Mouse (Mus musculus): ENCODE data around the gene Dock2. TPM values are rescaled to one million over a fixed set of nuclear protein-coding genes. Genes with fewer than 3 reads are reported as not detected.

Gene Dock2
- total RNA-seq, 2 experiments from 2014 or later = 3.5 to 3.7 TPM

GRCm38 (mm10) chr11:34703851-34704250 lies 79.8 kb downstream of the Dock2 start:
- DNase-seq (ENCODE audit: low spot score in 2 of 2) = peak in 1 of 2 experiments; percentile 18
- intact Hi-C loops (cut with DNase I) = loop anchor here (2.0 kb wide), 1 partner anchor 389 kb away; the partner anchor contains the start of gene Fam196b

GRCm38 (mm10) chr11:34681790-34682189 lies 101.9 kb downstream of the Dock2 start:
- intact Hi-C loops (cut with DNase I) = no loop called here
- no peak for DNase-seq (ENCODE audit: low spot score in 2 of 2)

GRCm38 (mm10) chr11:34544631-34545030 lies 239.1 kb downstream of the Dock2 start:
- no peak for DNase-seq (ENCODE audit: low spot score in 2 of 2)
- intact Hi-C loops (cut with DNase I) = no loop called here

- DNase-seq (ENCODE audit: low spot score in 2 of 2) = no peak
- intact Hi-C loops (cut with DNase I) = no loop called here
Measured at GRCm38 (mm10) chr11:34532131-34532530, 251.6 kb downstream of the Dock2 start.

GRCm38 (mm10) chr11:34530971-34531370 lies 252.7 kb downstream of the Dock2 start:
- no peak for DNase-seq (ENCODE audit: low spot score in 2 of 2)
- intact Hi-C loops (cut with DNase I) = no loop called here

- no peak for DNase-seq (ENCODE audit: low spot score in 2 of 2)
- intact Hi-C loops (cut with DNase I) = no loop called here
Measured at GRCm38 (mm10) chr11:34528006-34528405, 255.7 kb downstream of the Dock2 start.

- intact Hi-C loops (cut with DNase I) = no loop called here
- DNase-seq (ENCODE audit: low spot score in 2 of 2) = no peak
Measured at GRCm38 (mm10) chr11:34527238-34527637, 256.5 kb downstream of the Dock2 start.

- DNase-seq (ENCODE audit: low spot score in 2 of 2) = no peak
- intact Hi-C loops (cut with DNase I) = no loop called here
Measured at GRCm38 (mm10) chr11:34525096-34525891, 258.4 kb downstream of the Dock2 start.

- DNase-seq (ENCODE audit: low spot score in 2 of 2) = no peak
- intact Hi-C loops (cut with DNase I) = no loop called here
Measured at GRCm38 (mm10) chr11:34524586-34524985, 259.1 kb downstream of the Dock2 start.

GRCm38 (mm10) chr11:34518566-34518965 lies 265.1 kb downstream of the Dock2 start:
- no peak for DNase-seq (ENCODE audit: low spot score in 2 of 2)
- intact Hi-C loops (cut with DNase I) = no loop called here

- no peak for DNase-seq (ENCODE audit: low spot score in 2 of 2)
- intact Hi-C loops (cut with DNase I) = no loop called here
Measured at GRCm38 (mm10) chr11:34516971-34517370, 266.7 kb downstream of the Dock2 start.

- DNase-seq (ENCODE audit: low spot score in 2 of 2) = no peak
- intact Hi-C loops (cut with DNase I) = no loop called here
Measured at GRCm38 (mm10) chr11:34515301-34515700, 268.4 kb downstream of the Dock2 start.

- no peak for DNase-seq (ENCODE audit: low spot score in 2 of 2)
- intact Hi-C loops (cut with DNase I) = no loop called here
Measured at GRCm38 (mm10) chr11:34506390-34506789, 277.3 kb downstream of the Dock2 start.

- intact Hi-C loops (cut with DNase I) = no loop called here
- DNase-seq (ENCODE audit: low spot score in 2 of 2) = no peak
Measured at GRCm38 (mm10) chr11:34499663-34500062, 284.0 kb downstream of the Dock2 start.

GRCm38 (mm10) chr11:34494682-34495081 lies 289.0 kb downstream of the Dock2 start:
- intact Hi-C loops (cut with DNase I) = loop anchor here (5.0 kb wide), 1 partner anchor 97 kb away; no protein-coding TSS in a partner anchor
- no peak for DNase-seq (ENCODE audit: low spot score in 2 of 2)

- DNase-seq (ENCODE audit: low spot score in 2 of 2) = no peak
- intact Hi-C loops (cut with DNase I) = loop anchor here (5.0 kb wide), 1 partner anchor 96 kb away; no protein-coding TSS in a partner anchor
Measured at GRCm38 (mm10) chr11:34492986-34493385, 290.7 kb downstream of the Dock2 start.

- no peak for DNase-seq (ENCODE audit: low spot score in 2 of 2)
- intact Hi-C loops (cut with DNase I) = loop anchor here (5.0 kb wide), 1 partner anchor 95 kb away; no protein-coding TSS in a partner anchor
Measured at GRCm38 (mm10) chr11:34492223-34492622, 291.5 kb downstream of the Dock2 start.

- DNase-seq (ENCODE audit: low spot score in 2 of 2) = peak in 1 of 2 experiments; percentile 20
- intact Hi-C loops (cut with DNase I) = no loop called here
Measured at GRCm38 (mm10) chr11:34489548-34489947, 294.1 kb downstream of the Dock2 start.

- intact Hi-C loops (cut with DNase I) = no loop called here
- no peak for DNase-seq (ENCODE audit: low spot score in 2 of 2)
Measured at GRCm38 (mm10) chr11:34479301-34479700, 304.4 kb downstream of the Dock2 start.

GRCm38 (mm10) chr11:34469792-34470191 lies 313.9 kb downstream of the Dock2 start:
- no peak for DNase-seq (ENCODE audit: low spot score in 2 of 2)
- intact Hi-C loops (cut with DNase I) = no loop called here

GRCm38 (mm10) chr11:34468571-34468970 lies 315.1 kb downstream of the Dock2 start:
- no peak for DNase-seq (ENCODE audit: low spot score in 2 of 2)

More at GRCm38 (mm10) chr11:34468571-34468970, 315.1 kb downstream of the Dock2 start:
- intact Hi-C loops (cut with DNase I) = no loop called here

Measured in left cerebral cortex, postnatal 25 days (tissue).